Mouse (Mus musculus) stomach, embryonic 15.5 days (tissue): ENCODE results near the gene Ska3. TPM values are rescaled to one million over a fixed set of nuclear protein-coding genes. Genes with fewer than 3 reads are reported as not detected.
A peak's percentile ranks its signal among the peaks of the same experiment; 100 is the strongest.

ENCODE experiments used
- ATAC-seq: fragments of 200-750 bp; cut with Nextera tagmentation; 2 replicates; pipeline ENCODE4 v1.8.0; 2017; ENCODE audit warnings: low read depth, moderate number of reproducible peaks, moderate TSS enrichment; ENCODE audit not compliant: insufficient read depth, low FRiP score
- H3K27ac ChIP-seq: fragments of 300-500 bp; sonication (generic); 2 replicates; pipeline ENCODE4 v1.5.1; 2015; ENCODE audit warnings: mild to moderate bottlenecking, inconsistent platforms
- H3K27me3 ChIP-seq: fragments of 300-500 bp; sonication (generic); replicated peaks from 2 replicates; pipeline ENCODE4 v1.6.1; 2015; ENCODE audit warnings: inconsistent platforms
- H3K36me3 ChIP-seq: fragments of 300-500 bp; sonication (generic); 2 replicates; pipeline ENCODE4 v1.6.1; 2015; ENCODE audit warnings: inconsistent platforms
- H3K4me1 ChIP-seq: fragments of 300-500 bp; sonication (generic); 2 replicates; pipeline ENCODE4 v1.6.1; 2015; ENCODE audit warnings: inconsistent platforms
- H3K4me2 ChIP-seq: fragments of 300-500 bp; sonication (generic); 2 replicates; pipeline ENCODE4 v1.6.1; 2015; ENCODE audit warnings: mild to moderate bottlenecking, inconsistent platforms
- H3K4me3 ChIP-seq: fragments of 300-500 bp; sonication (generic); replicated peaks from 2 replicates; pipeline ENCODE4 v1.5.1; 2015; ENCODE audit warnings: inconsistent platforms
- H3K9ac ChIP-seq: fragments of 300-500 bp; sonication (generic); 2 replicates; pipeline ENCODE4 v1.6.1; 2015; ENCODE audit warnings: inconsistent platforms
- H3K9me3 ChIP-seq: fragments of 300-500 bp; sonication (generic); 2 replicates; pipeline ENCODE4 v1.6.1; 2016; ENCODE audit warnings: inconsistent platforms
- WGBS: fragments of 180-500 bp; shearing (Covaris S2); methylation state at CpG from one replicate; pipeline ENCODE4 v1.1.7; 2015; 5-methylcytosine and 5-hydroxymethylcytosine counted together
- polyA plus RNA-seq: library from polyadenylated mRNA; unstranded; fragments of >200 nt; fragmentation: Nextera tagmentation; extraction: Ambion mirVana; gene quantifications from 2 replicates; pipeline ENCODE4 v1.2.1, GENCODE M21; 2015

Gene Ska3
- polyA plus RNA-seq, 1 experiment from 2014 or later = 29.3 TPM

- H3K4me3 ChIP-seq = no peak overlapping the region
- no peak overlapping the region for H3K9ac ChIP-seq
- H3K27ac ChIP-seq = no peak overlapping the region
- no peaks in the 10 kb centered on the region for H3K9me3 ChIP-seq
- ATAC-seq = no peak
- H3K36me3 ChIP-seq = peaks cover 9% of the 10 kb centered on the region; the same call in 1 of the 2 replicates
- no peak overlapping the region for H3K4me2 ChIP-seq
- no peaks in the 10 kb centered on the region for H3K27me3 ChIP-seq
- WGBS = 90% methylated on average over 3 of the region's 3 CpGs
- no peaks in the 10 kb centered on the region for H3K4me1 ChIP-seq
Measured at GRCm38 (mm10) chr14:57844535-57844934, 18.6 kb upstream of the Ska3 start.

- H3K4me2 ChIP-seq = no peak overlapping the region
- no peaks in the 10 kb centered on the region for H3K27me3 ChIP-seq
- WGBS = 84% methylated on average over 10 of the region's 10 CpGs
- H3K9me3 ChIP-seq = no peaks in the 10 kb centered on the region
- H3K36me3 ChIP-seq = peaks cover 22% of the 10 kb centered on the region
- no peak for ATAC-seq
- H3K4me3 ChIP-seq = no peak overlapping the region
- no peak overlapping the region for H3K27ac ChIP-seq
- H3K4me1 ChIP-seq = no peaks in the 10 kb centered on the region
- H3K9ac ChIP-seq = no peak overlapping the region
Measured at GRCm38 (mm10) chr14:57835157-57835556, 9.2 kb upstream of the Ska3 start.

- Histone ChIP-seq H3K9me3 (no peaks in the 10 kb centered on the region), H3K4me2 (no peak overlapping the region), H3K27me3 (no peaks in the 10 kb centered on the region), H3K4me3 (no peak overlapping the region), H3K9ac (no peak overlapping the region), H3K36me3 (peaks cover 13% of the 10 kb centered on the region), H3K4me1 (no peaks in the 10 kb centered on the region), H3K27ac (no peak overlapping the region)
- no peak for ATAC-seq
- WGBS = 92% methylated on average over 2 of the region's 2 CpGs
Measured at GRCm38 (mm10) chr14:57833526-57833925, 7.5 kb upstream of the Ska3 start.

- Histone ChIP-seq H3K4me1 (peaks cover 7% of the 10 kb centered on the region; the same call in 1 of the 2 replicates), H3K9me3 (no peaks in the 10 kb centered on the region), H3K27ac (no peak overlapping the region), H3K4me2 (peak overlapping the region; percentile 73), H3K27me3 (no peaks in the 10 kb centered on the region), H3K36me3 (no peaks in the 10 kb centered on the region), H3K9ac (peak overlapping the region; percentile 96; the same call in 1 of the 2 replicates), H3K4me3 (peak overlapping the region; percentile 90)
- WGBS = 44% methylated on average over 1 of the region's 1 CpGs
- no peak for ATAC-seq
Measured at GRCm38 (mm10) chr14:57827284-57827683, 1.3 kb upstream of the Ska3 start.

- H3K27me3 ChIP-seq = no peaks in the 10 kb centered on the region
- H3K9ac ChIP-seq = no peak overlapping the region
- no peaks in the 10 kb centered on the region for H3K4me1 ChIP-seq
- 70% methylated on average over 4 of the region's 4 CpGs for WGBS
- no peaks in the 10 kb centered on the region for H3K9me3 ChIP-seq
- H3K4me2 ChIP-seq = no peak overlapping the region
- no peak overlapping the region for H3K27ac ChIP-seq
- ATAC-seq = no peak
- no peak overlapping the region for H3K4me3 ChIP-seq
- H3K36me3 ChIP-seq = peaks cover 19% of the 10 kb centered on the region; the same call in 1 of the 2 replicates
Measured at GRCm38 (mm10) chr14:57820839-57821238, 5.1 kb downstream of the Ska3 start.

GRCm38 (mm10) chr14:57811844-57812243 is 14.1 kb downstream of the Ska3 start:
- H3K9ac ChIP-seq = no peak overlapping the region
- no peaks in the 10 kb centered on the region for H3K9me3 ChIP-seq
- H3K4me2 ChIP-seq = no peak overlapping the region
- H3K4me3 ChIP-seq = no peak overlapping the region
- H3K27me3 ChIP-seq = no peaks in the 10 kb centered on the region
- no peaks in the 10 kb centered on the region for H3K4me1 ChIP-seq
- WGBS = 94% methylated on average over 5 of the region's 5 CpGs
- peaks cover 25% of the 10 kb centered on the region for H3K36me3 ChIP-seq
- ATAC-seq = no peak
- H3K27ac ChIP-seq = no peak overlapping the region

GRCm38 (mm10) chr14:57810886-57811285 is 15.1 kb downstream of the Ska3 start:
- WGBS = 74% methylated on average over 2 of the region's 2 CpGs
- Histone ChIP-seq H3K4me3 (no peak overlapping the region), H3K27ac (peak overlapping the region; percentile 77), H3K36me3 (peaks cover 28% of the 10 kb centered on the region), H3K9ac (no peak overlapping the region), H3K27me3 (no peaks in the 10 kb centered on the region), H3K4me1 (no peaks in the 10 kb centered on the region), H3K4me2 (no peak overlapping the region), H3K9me3 (no peaks in the 10 kb centered on the region)
- peak; percentile 58; the same call in 1 of the 2 replicates for ATAC-seq

GRCm38 (mm10) chr14:57808558-57808957 is 17.4 kb downstream of the Ska3 start:
- 68% methylated on average over 5 of the region's 5 CpGs for WGBS
- Histone ChIP-seq H3K4me1 (no peaks in the 10 kb centered on the region), H3K4me3 (no peak overlapping the region), H3K9ac (no peak overlapping the region), H3K27ac (no peak overlapping the region), H3K9me3 (no peaks in the 10 kb centered on the region), H3K4me2 (no peak overlapping the region), H3K36me3 (peaks cover 39% of the 10 kb centered on the region), H3K27me3 (no peaks in the 10 kb centered on the region)
- ATAC-seq = no peak

- no peaks in the 10 kb centered on the region for H3K9me3 ChIP-seq
- peaks cover 11% of the 10 kb centered on the region for H3K4me1 ChIP-seq
- no peak overlapping the region for H3K9ac ChIP-seq
- ATAC-seq = no peak
- no peak overlapping the region; the same call in 1 of the 2 replicates for H3K27ac ChIP-seq
- no peaks in the 10 kb centered on the region for H3K27me3 ChIP-seq
- no peak overlapping the region for H3K4me2 ChIP-seq
- 89% methylated on average over 4 of the region's 4 CpGs for WGBS
- peaks cover 39% of the 10 kb centered on the region for H3K36me3 ChIP-seq
- no peak overlapping the region for H3K4me3 ChIP-seq
Measured at GRCm38 (mm10) chr14:57803731-57804130, 22.3 kb downstream of the Ska3 start.

- Histone ChIP-seq H3K4me3 (peak within 1 kb of the TSS; percentile 78), H3K27me3 (no peaks in the 10 kb centered on the region), H3K36me3 (peaks cover 9% of the 10 kb centered on the region; the same call in 1 of the 2 replicates), H3K4me1 (peaks cover 11% of the 10 kb centered on the region), H3K9me3 (no peaks in the 10 kb centered on the region), H3K9ac (peak within 1 kb of the TSS; percentile 68), H3K27ac (peak within 1 kb of the TSS; percentile 65), H3K4me2 (peak within 1 kb of the TSS; percentile 71)
- WGBS = under 1% methylated on average over 91 of the region's 99 CpGs
- peak; percentile 97 for ATAC-seq
Measured at GRCm38 (mm10) chr14:57797991-57798931, 27.7 kb downstream of the Ska3 start, which contains the start of gene Sap18. Gene Sap18 (plus strand): TSS chr14:57798180.

GRCm38 (mm10) chr14:57797551-57797950 is 28.4 kb downstream of the Ska3 start:
- 8% methylated on average over 7 of the region's 7 CpGs for WGBS
- H3K4me3 ChIP-seq = peak overlapping the region; percentile 78
- peak overlapping the region; percentile 65 for H3K4me2 ChIP-seq
- ATAC-seq = peak; percentile 32; the same call in 1 of the 2 replicates
- peaks cover 11% of the 10 kb centered on the region for H3K4me1 ChIP-seq
- no peak overlapping the region for H3K9ac ChIP-seq
- H3K36me3 ChIP-seq = peaks cover 4% of the 10 kb centered on the region; the same call in 1 of the 2 replicates
- H3K27me3 ChIP-seq = no peaks in the 10 kb centered on the region
- peak overlapping the region; percentile 21; the same call in 1 of the 2 replicates for H3K27ac ChIP-seq
- no peaks in the 10 kb centered on the region for H3K9me3 ChIP-seq

- H3K4me3 ChIP-seq = no peak overlapping the region
- 0 out of 2 replicates have a peak, but pooled peaks cover 2% of the 10 kb centered on the region for H3K4me1 ChIP-seq
- WGBS = 70% methylated on average over 4 of the region's 4 CpGs
- ATAC-seq = no peak
- H3K9ac ChIP-seq = no peak overlapping the region
- no peaks in the 10 kb centered on the region for H3K36me3 ChIP-seq
- H3K27me3 ChIP-seq = no peaks in the 10 kb centered on the region
- H3K27ac ChIP-seq = no peak overlapping the region
- no peak overlapping the region for H3K4me2 ChIP-seq
- no peaks in the 10 kb centered on the region for H3K9me3 ChIP-seq
Measured at GRCm38 (mm10) chr14:57791171-57791570, 34.8 kb downstream of the Ska3 start.
